Mouse (Mus musculus) intestine, embryonic 14.5 days (tissue): ENCODE results near the gene Rars2. TPM values are rescaled to one million over a fixed set of nuclear protein-coding genes. Genes with fewer than 3 reads are reported as not detected.

ENCODE experiments used
- ATAC-seq: fragments of 200-750 bp; cut with Nextera tagmentation; replicated peaks from 2 replicates; pipeline ENCODE4 v1.8.0; 2017; ENCODE audit warnings: low read depth, moderate number of reproducible peaks, moderate TSS enrichment, moderate library complexity; ENCODE audit not compliant: low FRiP score, low TSS enrichment
- DNase-seq: peaks from one replicate; pipeline ENCODE4 v3.0.0-alpha.2; 2018; ENCODE audit warnings: low spot score
- H3K27ac ChIP-seq: fragments of 300-500 bp; sonication (generic); 2 replicates; pipeline ENCODE4 v1.5.1; 2014; ENCODE audit warnings: low read depth, mild to moderate bottlenecking, control low read depth
- H3K27me3 ChIP-seq: fragments of 300-500 bp; sonication (generic); replicated peaks from 2 replicates; pipeline ENCODE4 v1.6.1; 2014; ENCODE audit warnings: low read length, control low read depth; ENCODE audit not compliant: control insufficient read depth, insufficient read depth
- H3K36me3 ChIP-seq: fragments of 300-500 bp; sonication (generic); 2 replicates; pipeline ENCODE4 v1.6.1; 2014; ENCODE audit warnings: low read length, control low read depth; ENCODE audit not compliant: control insufficient read depth, insufficient read depth
- H3K4me1 ChIP-seq: fragments of 300-500 bp; sonication (generic); replicated peaks from 2 replicates; pipeline ENCODE4 v1.6.1; 2014; ENCODE audit warnings: low read length, control low read depth, mixed read lengths; ENCODE audit not compliant: control insufficient read depth, insufficient read depth
- H3K4me2 ChIP-seq: fragments of 300-500 bp; sonication (generic); 2 replicates; pipeline ENCODE4 v1.6.1; 2014; ENCODE audit warnings: low read length
- H3K4me3 ChIP-seq: fragments of 300-500 bp; sonication (generic); 2 replicates; pipeline ENCODE4 v1.5.1; 2014; ENCODE audit warnings: low read depth, low read length, control low read depth, mixed read lengths
- H3K9ac ChIP-seq: fragments of 300-500 bp; sonication (generic); 2 replicates; pipeline ENCODE4 v1.6.1; 2014; ENCODE audit warnings: mild to moderate bottlenecking, low read length
- H3K9me3 ChIP-seq: fragments of 300-500 bp; sonication (generic); 2 replicates; pipeline ENCODE4 v1.6.1; 2016; ENCODE audit warnings: low read length, control low read depth; ENCODE audit not compliant: control insufficient read depth
- WGBS: fragments of 180-500 bp; shearing (Covaris S2); extraction: QIAGEN DNeasy Blood & Tissue Kit; methylation state at CpG from one replicate; pipeline ENCODE4 v1.1.7; 2014; 5-methylcytosine and 5-hydroxymethylcytosine counted together
- polyA plus RNA-seq: library from polyadenylated mRNA; unstranded; fragments of >200 nt; fragmentation: Nextera tagmentation; extraction: Ambion mirVana; gene quantifications from 2 replicates; pipeline ENCODE4 v1.2.1, GENCODE M21; 2014

Rars2 gene
- polyA plus RNA-seq, 1 experiment from 2014 or later: 62.2 TPM

- no peak overlapping the region for H3K4me2 ChIP-seq
- no peak overlapping the region for H3K27ac ChIP-seq
- H3K36me3 ChIP-seq: peaks cover 68% of the 10 kb centered on the region
- ATAC-seq (no peak), DNase-seq (no peak)
- WGBS: 75% methylated on average over 7 of the region's 7 CpGs
- no peak overlapping the region for H3K9ac ChIP-seq
- no peaks in the 10 kb centered on the region for H3K4me1 ChIP-seq
- no peaks in the 10 kb centered on the region for H3K9me3 ChIP-seq
- H3K27me3 ChIP-seq: no peaks in the 10 kb centered on the region
- no peak overlapping the region for H3K4me3 ChIP-seq
Observed at GRCm38 (mm10) chr4:34584871-34585607, 29.7 kb upstream of the Rars2 start.

GRCm38 (mm10) chr4:34603123-34603522, 11.6 kb upstream of the Rars2 start:
- H3K9ac ChIP-seq: no peak overlapping the region
- H3K27me3 ChIP-seq: no peaks in the 10 kb centered on the region
- H3K4me3 ChIP-seq: no peak overlapping the region
- ATAC-seq (no peak), DNase-seq (no peak)
- 97% methylated on average over 6 of the region's 6 CpGs for WGBS
- no peak overlapping the region for H3K4me2 ChIP-seq
- no peaks in the 10 kb centered on the region for H3K4me1 ChIP-seq
- H3K9me3 ChIP-seq: no peaks in the 10 kb centered on the region
- no peak overlapping the region for H3K27ac ChIP-seq
- peaks cover 74% of the 10 kb centered on the region for H3K36me3 ChIP-seq

- H3K27ac ChIP-seq: no peak overlapping the region
- no peak overlapping the region for H3K9ac ChIP-seq
- peaks cover 59% of the 10 kb centered on the region for H3K36me3 ChIP-seq
- 97% methylated on average over 10 of the region's 10 CpGs for WGBS
- no peak overlapping the region for H3K4me2 ChIP-seq
- H3K27me3 ChIP-seq: no peaks in the 10 kb centered on the region
- DNase-seq (no peak), ATAC-seq (no peak)
- no peak overlapping the region for H3K4me3 ChIP-seq
- H3K4me1 ChIP-seq: no peaks in the 10 kb centered on the region
- no peaks in the 10 kb centered on the region for H3K9me3 ChIP-seq
Observed at GRCm38 (mm10) chr4:34606658-34607057, 8.1 kb upstream of the Rars2 start.

- ATAC-seq (no peak), DNase-seq (peak; percentile 53)
- peaks cover 15% of the 10 kb centered on the region for H3K4me1 ChIP-seq
- WGBS: 70% methylated on average over 6 of the region's 6 CpGs
- no peak overlapping the region for H3K27ac ChIP-seq
- no peaks in the 10 kb centered on the region for H3K9me3 ChIP-seq
- H3K4me3 ChIP-seq: peak overlapping the region; percentile 78
- H3K27me3 ChIP-seq: no peaks in the 10 kb centered on the region
- H3K9ac ChIP-seq: peak overlapping the region; percentile 65
- peaks cover 16% of the 10 kb centered on the region; the same call in 1 of the 2 replicates for H3K36me3 ChIP-seq
- peak overlapping the region; percentile 82 for H3K4me2 ChIP-seq
Observed at GRCm38 (mm10) chr4:34613571-34614145, 1.1 kb upstream of the Rars2 start.

- Histone ChIP-seq H3K4me2 (peak overlapping the region; percentile 82), H3K27me3 (no peaks in the 10 kb centered on the region), H3K4me1 (peaks cover 15% of the 10 kb centered on the region), H3K4me3 (peak overlapping the region; percentile 78), H3K9ac (peak overlapping the region; percentile 65), H3K9me3 (no peaks in the 10 kb centered on the region), H3K27ac (peak overlapping the region; percentile 69; the same call in 1 of the 2 replicates), H3K36me3 (0 out of 2 replicates have a peak, but pooled peaks cover 8% of the 10 kb centered on the region)
- WGBS: under 1% methylated on average over 13 of the region's 13 CpGs
- ATAC-seq (no peak; the same call in 1 of the 2 replicates), DNase-seq (peak; percentile 60)
Observed at GRCm38 (mm10) chr4:34615303-34615702, 546 bp downstream of the Rars2 start.

- DNase-seq: no peak
- Histone ChIP-seq H3K9ac (peak overlapping the region; percentile 65; the same call in 1 of the 2 replicates), H3K27ac (no peak overlapping the region), H3K36me3 (0 out of 2 replicates have a peak, but pooled peaks cover 8% of the 10 kb centered on the region), H3K4me3 (peak overlapping the region; percentile 78; the same call in 1 of the 2 replicates), H3K27me3 (no peaks in the 10 kb centered on the region), H3K9me3 (no peaks in the 10 kb centered on the region), H3K4me2 (peak overlapping the region; percentile 82), H3K4me1 (peaks cover 15% of the 10 kb centered on the region)
- no peak for ATAC-seq
- 78% methylated on average over 8 of the region's 8 CpGs for WGBS
Observed at GRCm38 (mm10) chr4:34616146-34616545, 1.4 kb downstream of the Rars2 start.

- ATAC-seq (no peak), DNase-seq (no peak)
- Histone ChIP-seq H3K4me2 (no peak overlapping the region), H3K9me3 (no peaks in the 10 kb centered on the region), H3K9ac (no peak overlapping the region), H3K4me1 (no peaks in the 10 kb centered on the region), H3K27ac (no peak overlapping the region), H3K27me3 (no peaks in the 10 kb centered on the region), H3K4me3 (no peak overlapping the region), H3K36me3 (peaks cover 59% of the 10 kb centered on the region)
- WGBS: 90% methylated on average over 4 of the region's 4 CpGs
Observed at GRCm38 (mm10) chr4:34625556-34625955, 10.8 kb downstream of the Rars2 start.

GRCm38 (mm10) chr4:34626401-34626800, 11.6 kb downstream of the Rars2 start:
- H3K9ac ChIP-seq: no peak overlapping the region
- no peak overlapping the region for H3K27ac ChIP-seq
- peaks cover 67% of the 10 kb centered on the region for H3K36me3 ChIP-seq
- DNase-seq (no peak), ATAC-seq (no peak)
- H3K9me3 ChIP-seq: no peaks in the 10 kb centered on the region
- WGBS: 83% methylated on average over 6 of the region's 6 CpGs
- H3K4me3 ChIP-seq: no peak overlapping the region
- no peaks in the 10 kb centered on the region for H3K4me1 ChIP-seq
- no peak overlapping the region for H3K4me2 ChIP-seq
- H3K27me3 ChIP-seq: no peaks in the 10 kb centered on the region
